Mouse (Mus musculus): ENCODE data around the gene Clec12b. TPM values are rescaled to one million over a fixed set of nuclear protein-coding genes. Genes with fewer than 3 reads are reported as not detected.
"Not testable (repeated sequence)": the region's sequence is repeated elsewhere in the genome, so short reads cannot be mapped to it uniquely, and the experiment has no call there.

Gene Clec12b
- polyA plus RNA-seq, 1 experiment from 2014 or later, result not detected

DNA sequence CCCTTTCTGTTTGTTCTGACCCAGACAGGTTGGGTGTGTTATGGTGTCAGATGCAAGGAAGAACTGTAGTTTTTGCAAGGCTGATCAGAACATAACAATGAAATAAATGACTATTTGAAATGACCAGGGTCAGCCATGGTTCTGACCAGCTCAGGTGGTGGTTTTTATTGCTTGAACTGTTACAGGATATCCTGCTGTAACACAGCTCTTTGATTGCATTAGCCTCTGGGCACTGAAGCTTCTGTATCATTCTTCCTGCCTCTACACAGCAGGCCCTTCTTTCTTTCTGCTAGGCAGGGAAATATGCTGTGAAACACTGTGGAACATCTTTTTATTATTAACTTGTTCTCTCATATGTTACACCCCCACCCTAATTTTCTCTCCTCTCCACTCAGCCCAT, 29.2 kb downstream of the Clec12b start:
- H3K4me1 ChIP-seq (replicated peaks), result no peaks in the 10 kb centered on the region
- no peak for DNase-seq (ENCODE audit: low spot score)
- H3K27ac ChIP-seq, result no peak overlapping the region
- H3K9me3 ChIP-seq, result no peaks in the 10 kb centered on the region
- H3K27me3 ChIP-seq (ENCODE audit: insufficient read depth, poor library complexity, severe bottlenecking), result no peaks in the 10 kb centered on the region
- H3K36me3 ChIP-seq, result no peaks in the 10 kb centered on the region
- H3K4me3 ChIP-seq, result no peak overlapping the region

DNA sequence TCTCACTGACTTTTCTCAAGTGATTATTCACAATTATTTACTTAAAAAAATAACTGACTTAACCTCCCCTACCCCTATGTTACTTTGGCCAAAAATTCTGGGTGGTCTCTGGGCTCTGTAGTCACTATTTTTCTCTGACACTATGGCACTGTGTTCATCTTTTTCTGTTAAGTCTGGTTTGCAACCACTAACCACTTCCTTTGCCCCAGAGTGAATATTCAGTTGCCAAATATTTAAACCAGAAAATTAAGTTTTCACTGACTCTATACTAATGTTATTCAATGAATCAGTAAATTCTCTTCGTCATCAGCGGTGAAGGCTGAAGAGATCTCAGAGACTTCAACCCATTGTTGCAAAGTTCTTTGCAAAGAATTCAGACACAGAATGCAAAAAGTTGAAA, 29.9 kb downstream of the Clec12b start:
- no peak overlapping the region for H3K4me3 ChIP-seq
- no peak for DNase-seq (ENCODE audit: low spot score)
- H3K4me1 ChIP-seq (replicated peaks), result no peaks in the 10 kb centered on the region
- 96% methylated on average over 2 of the region's 2 CpGs for WGBS
- no peaks in the 10 kb centered on the region for H3K9me3 ChIP-seq
- H3K27me3 ChIP-seq (ENCODE audit: insufficient read depth, poor library complexity, severe bottlenecking), result no peaks in the 10 kb centered on the region
- H3K27ac ChIP-seq, result no peak overlapping the region
- no peaks in the 10 kb centered on the region for H3K36me3 ChIP-seq

DNA sequence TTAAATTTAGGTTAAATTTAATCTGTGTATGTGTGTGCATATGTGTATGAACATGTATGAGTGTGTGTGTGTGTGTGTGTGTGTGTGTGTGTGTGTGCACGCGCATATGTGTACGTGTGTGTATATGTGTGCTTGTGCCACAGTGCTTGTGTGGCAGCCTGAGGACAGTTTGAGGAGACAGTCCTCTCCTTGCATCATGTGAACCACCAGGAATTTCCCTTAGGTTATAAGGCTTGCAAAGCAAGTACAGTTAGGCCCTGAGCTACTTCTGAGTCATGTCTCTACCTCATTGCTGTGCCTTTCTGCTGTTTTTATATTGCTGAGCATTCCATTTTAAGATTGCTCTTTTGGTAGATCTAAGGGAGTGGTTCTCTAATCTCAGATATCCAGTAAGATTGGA, 34.6 kb downstream of the Clec12b start:
- Histone ChIP-seq H3K36me3 (no peaks in the 10 kb centered on the region), H3K9me3 (peaks cover 12% of the 10 kb centered on the region; the same call in 1 of the 2 replicates), H3K4me3 (no peak overlapping the region), H3K4me1 (replicated peaks) (no peaks in the 10 kb centered on the region), H3K27me3 (ENCODE audit: insufficient read depth, poor library complexity, severe bottlenecking) (no peaks in the 10 kb centered on the region), H3K27ac (no peak overlapping the region)
- DNase-seq (ENCODE audit: low spot score), result no peak
- 94% methylated on average over 3 of the region's 3 CpGs for WGBS

DNA sequence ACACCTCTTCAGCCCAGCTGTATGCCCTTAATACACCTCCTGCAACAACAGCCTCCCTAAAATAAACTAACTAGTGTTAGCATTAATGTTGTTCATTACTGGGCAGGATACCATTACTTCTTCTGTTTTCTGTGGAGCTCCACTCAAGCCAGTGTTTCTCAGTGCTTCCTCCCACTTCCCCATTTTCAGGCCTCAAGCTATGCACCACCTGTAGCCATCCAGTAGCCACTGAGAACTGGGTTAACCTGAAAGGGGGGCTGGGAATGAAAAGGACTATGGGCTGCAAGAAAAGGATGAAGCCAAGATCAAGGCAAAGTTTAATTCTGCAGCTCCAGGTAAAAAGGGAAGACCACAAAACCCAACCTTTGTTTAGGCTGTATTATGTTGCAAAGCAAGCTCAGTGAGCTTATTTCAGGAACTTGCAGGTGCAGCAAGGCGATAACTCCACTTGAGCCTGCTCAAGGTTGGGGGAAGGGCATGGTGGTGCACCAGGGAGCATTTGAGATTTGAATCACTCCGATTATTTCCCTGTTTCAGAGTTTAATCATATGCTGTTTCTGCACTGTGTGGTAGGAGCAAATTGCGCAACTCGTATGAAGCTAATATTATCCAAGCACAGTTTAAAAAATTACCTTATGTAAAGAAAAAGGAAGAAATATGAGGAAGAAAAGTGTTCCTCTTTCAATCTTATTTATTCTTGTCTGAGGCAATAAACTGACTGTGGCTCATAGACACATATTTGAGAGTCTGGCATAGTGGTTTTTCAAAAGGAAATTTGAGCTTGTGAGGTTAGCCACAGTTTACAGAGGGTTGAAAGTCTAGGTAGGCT, 35.9 kb downstream of the Clec12b start:
- Histone ChIP-seq H3K4me1 (replicated peaks) (no peaks in the 10 kb centered on the region), H3K36me3 (no peaks in the 10 kb centered on the region), H3K4me3 (no peak overlapping the region), H3K27ac (no peak overlapping the region), H3K9me3 (peaks cover 12% of the 10 kb centered on the region; the same call in 1 of the 2 replicates), H3K27me3 (ENCODE audit: insufficient read depth, poor library complexity, severe bottlenecking) (no peaks in the 10 kb centered on the region)
- WGBS, result 63% methylated on average over 4 of the region's 4 CpGs
- DNase-seq (ENCODE audit: low spot score), result no peak

DNA sequence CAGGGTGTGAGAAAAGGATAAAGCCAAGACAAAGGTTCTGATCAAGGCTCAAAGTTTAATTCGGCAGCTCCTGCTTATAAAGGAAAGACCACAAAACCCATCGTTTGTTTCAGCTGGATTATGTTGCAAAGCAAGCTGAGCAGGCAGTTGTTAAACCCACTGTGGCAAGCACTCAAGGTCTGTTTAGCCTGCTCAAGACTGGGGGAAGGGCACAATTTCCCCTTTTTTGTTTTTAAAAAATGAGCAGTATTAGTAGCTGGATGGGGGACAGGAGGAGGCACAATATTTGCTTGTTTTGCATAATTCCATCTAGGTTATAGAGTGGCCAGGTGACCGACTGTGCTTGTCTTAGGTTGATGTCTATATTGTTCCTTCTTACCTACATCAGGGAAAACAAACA, 41.3 kb downstream of the Clec12b start:
- 81% methylated on average over 3 of the region's 3 CpGs for WGBS
- Histone ChIP-seq H3K9me3 (peaks cover 12% of the 10 kb centered on the region; the same call in 1 of the 2 replicates), H3K4me1 (replicated peaks) (no peaks in the 10 kb centered on the region), H3K36me3 (no peaks in the 10 kb centered on the region), H3K4me3 (no peak overlapping the region), H3K27me3 (ENCODE audit: insufficient read depth, poor library complexity, severe bottlenecking) (no peaks in the 10 kb centered on the region), H3K27ac (no peak overlapping the region)
- no peak for DNase-seq (ENCODE audit: low spot score)

DNA sequence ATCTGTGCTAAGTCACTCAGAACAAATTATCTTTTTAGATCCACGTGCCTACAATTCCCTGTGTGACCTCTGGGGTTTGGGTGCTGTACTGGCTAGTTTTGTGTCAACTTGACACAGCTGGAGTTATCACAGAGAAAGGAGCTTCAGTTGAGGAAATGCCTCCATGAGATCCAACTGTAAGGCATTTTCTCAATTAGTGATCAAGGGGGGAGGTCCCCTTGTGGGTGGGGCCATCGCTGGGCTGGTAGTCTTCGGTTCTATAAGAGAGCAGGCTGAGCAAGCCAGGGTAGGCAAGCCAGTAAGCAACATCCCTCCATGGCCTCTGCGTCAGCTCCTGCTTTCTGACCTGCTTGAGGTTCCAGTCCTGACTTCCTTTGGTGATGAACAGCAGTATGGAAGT, 43.3 kb downstream of the Clec12b start, which contains the start of gene Clec12a:
Clec12a (plus strand) TSS at position 301 of the 400 bp plus-strand sequence.
- 82% methylated on average over 4 of the region's 4 CpGs for WGBS
- not testable (repeated sequence) for H3K27me3 ChIP-seq (ENCODE audit: insufficient read depth, poor library complexity, severe bottlenecking); H3K4me1 ChIP-seq (replicated peaks); H3K9me3 ChIP-seq; H3K4me3 ChIP-seq; H3K36me3 ChIP-seq; H3K27ac ChIP-seq; DNase-seq (ENCODE audit: low spot score)

DNA sequence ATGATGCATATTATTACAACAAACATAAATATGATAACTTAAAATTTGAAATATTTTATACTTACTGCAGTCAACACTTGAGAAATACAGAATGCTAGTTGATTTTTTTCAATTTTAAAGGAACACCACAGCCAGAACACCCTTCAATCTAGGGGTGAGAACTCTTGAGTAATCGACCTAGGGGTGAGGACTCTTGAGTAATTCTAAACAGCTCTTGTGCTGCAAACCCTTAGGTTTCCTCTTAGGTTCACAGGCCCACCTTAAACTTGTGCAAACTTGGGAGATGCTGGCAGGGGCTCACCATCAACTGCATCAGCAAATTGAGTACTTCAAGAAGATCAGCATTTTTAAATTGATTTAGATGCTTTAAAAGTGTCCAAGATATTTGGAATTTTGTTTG, 47.9 kb downstream of the Clec12b start:
- Histone ChIP-seq H3K27ac (no peak overlapping the region), H3K4me3 (no peak overlapping the region), H3K36me3 (no peaks in the 10 kb centered on the region), H3K9me3 (no peaks in the 10 kb centered on the region), H3K4me1 (replicated peaks) (no peaks in the 10 kb centered on the region), H3K27me3 (ENCODE audit: insufficient read depth, poor library complexity, severe bottlenecking) (no peaks in the 10 kb centered on the region)
- no peak for DNase-seq (ENCODE audit: low spot score)
- WGBS, result 92% methylated on average over 1 of the region's 1 CpGs

DNA sequence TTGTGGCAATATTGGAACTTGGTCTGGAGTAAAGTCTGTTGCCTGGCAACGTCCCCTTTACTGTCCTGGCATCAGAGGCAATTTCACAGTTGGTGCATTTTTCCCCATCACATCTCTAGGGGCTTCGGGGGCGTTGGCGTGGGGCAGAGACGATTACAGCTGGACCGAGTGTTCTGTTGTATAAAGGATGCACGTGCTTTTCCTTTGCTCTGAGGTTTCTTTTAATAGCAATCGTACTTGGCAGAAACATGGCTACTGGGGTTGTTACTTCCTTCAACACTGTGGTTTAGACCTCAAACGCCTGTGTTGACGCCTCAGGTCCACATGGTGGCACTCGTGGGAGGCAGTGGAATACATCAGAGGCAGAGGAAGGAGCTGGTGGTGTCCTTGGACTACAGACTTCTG, 52.0 kb downstream of the Clec12b start:
- Histone ChIP-seq H3K36me3 (no peaks in the 10 kb centered on the region), H3K9me3 (no peaks in the 10 kb centered on the region), H3K27me3 (ENCODE audit: insufficient read depth, poor library complexity, severe bottlenecking) (no peaks in the 10 kb centered on the region), H3K27ac (no peak overlapping the region), H3K4me3 (no peak overlapping the region), H3K4me1 (replicated peaks) (no peaks in the 10 kb centered on the region)
- DNase-seq (ENCODE audit: low spot score), result peak; percentile 45
- 36% methylated on average over 11 of the region's 11 CpGs for WGBS

DNA sequence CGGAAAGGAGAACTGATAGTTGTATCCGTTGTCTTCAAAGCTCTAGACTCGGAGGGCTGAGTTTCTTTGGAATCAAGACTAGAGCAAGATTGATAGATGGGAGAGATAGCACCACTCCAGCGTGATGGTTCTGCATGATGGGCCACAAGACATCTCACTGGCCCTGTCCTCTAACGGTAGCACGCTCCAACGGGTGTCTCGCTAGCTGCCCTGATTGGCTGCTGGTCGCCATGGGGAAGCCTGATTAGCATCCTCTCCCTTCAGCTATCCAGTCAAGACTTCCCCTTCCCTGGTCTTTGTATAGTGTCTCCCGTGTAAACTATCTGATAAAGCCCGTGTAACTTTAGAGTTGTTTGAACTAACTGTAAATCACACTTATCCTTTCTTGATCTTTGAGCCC, 54.1 kb downstream of the Clec12b start, which contains the start of gene 4922502D21Rik:
4922502D21Rik (minus strand) TSS at position 187 of the 400 bp plus-strand sequence.
- no peak for DNase-seq (ENCODE audit: low spot score)
- H3K9me3 ChIP-seq, result no peaks in the 10 kb centered on the region
- H3K4me3 ChIP-seq, result no peak within 1 kb of the TSS
- WGBS, result 53% methylated on average over 11 of the region's 11 CpGs
- no peak within 1 kb of the TSS for H3K27ac ChIP-seq
- no peaks in the 10 kb centered on the region for H3K4me1 ChIP-seq (replicated peaks)
- no peaks in the 10 kb centered on the region for H3K27me3 ChIP-seq (ENCODE audit: insufficient read depth, poor library complexity, severe bottlenecking)
- no peaks in the 10 kb centered on the region for H3K36me3 ChIP-seq

DNA sequence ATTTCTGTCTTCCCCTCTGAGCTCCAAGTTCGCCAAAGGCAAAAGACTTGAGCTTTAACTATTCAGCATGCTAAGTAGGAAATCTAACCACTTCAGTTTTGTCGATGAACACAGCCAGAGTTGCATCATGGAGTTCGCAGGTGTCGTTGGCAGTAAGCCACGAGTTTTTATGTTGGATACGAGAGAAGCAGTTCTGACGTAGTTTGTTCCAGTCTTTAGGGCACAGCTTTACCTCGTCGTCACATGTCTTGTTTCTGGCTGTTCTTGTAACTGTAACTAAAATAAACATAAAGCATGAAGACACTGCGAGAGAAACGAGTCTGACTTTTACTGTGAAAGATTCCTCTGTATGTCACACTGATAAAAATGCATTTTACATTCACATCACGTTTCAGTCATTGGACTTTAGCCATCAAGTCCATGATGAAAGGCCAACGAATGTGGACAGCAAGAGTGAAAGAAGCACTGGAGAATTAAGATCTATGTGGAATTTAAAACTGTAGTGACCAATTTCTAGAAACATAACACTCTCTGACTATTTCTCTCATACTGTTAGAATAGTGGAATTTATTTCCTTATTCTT, 59.0 kb downstream of the Clec12b start:
- Histone ChIP-seq H3K4me1 (replicated peaks) (no peaks in the 10 kb centered on the region), H3K9me3 (no peaks in the 10 kb centered on the region), H3K27ac (no peak overlapping the region), H3K36me3 (no peaks in the 10 kb centered on the region), H3K4me3 (no peak overlapping the region), H3K27me3 (ENCODE audit: insufficient read depth, poor library complexity, severe bottlenecking) (no peaks in the 10 kb centered on the region)
- 85% methylated on average over 13 of the region's 13 CpGs for WGBS
- no peak for DNase-seq (ENCODE audit: low spot score)

DNA sequence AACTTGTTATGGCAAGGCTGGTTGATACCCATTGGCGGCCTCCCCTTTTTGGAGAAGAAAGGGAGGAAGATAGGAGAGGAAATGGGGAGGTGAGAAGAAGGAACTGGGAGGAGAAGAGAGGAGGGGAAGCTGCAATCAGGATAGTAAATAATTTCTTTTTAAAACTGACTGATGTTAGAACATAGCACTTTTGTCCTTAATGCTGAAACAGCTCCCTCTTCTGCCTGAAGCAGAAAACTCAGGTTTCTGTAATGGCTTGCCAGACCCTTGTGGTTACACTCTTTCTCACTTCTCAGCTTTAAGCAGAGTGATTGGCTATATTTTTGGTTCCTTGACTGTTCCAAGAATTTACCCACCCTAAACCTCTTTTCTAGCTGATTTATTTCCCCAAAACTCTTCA, 59.7 kb downstream of the Clec12b start:
- H3K27ac ChIP-seq, result no peak overlapping the region
- 61% methylated on average over 1 of the region's 1 CpGs for WGBS
- H3K27me3 ChIP-seq (ENCODE audit: insufficient read depth, poor library complexity, severe bottlenecking), result no peaks in the 10 kb centered on the region
- H3K4me3 ChIP-seq, result no peak overlapping the region
- no peaks in the 10 kb centered on the region for H3K4me1 ChIP-seq (replicated peaks)
- H3K36me3 ChIP-seq, result no peaks in the 10 kb centered on the region
- H3K9me3 ChIP-seq, result no peaks in the 10 kb centered on the region
- DNase-seq (ENCODE audit: low spot score), result no peak

Data from hindbrain, embryonic 10.5 days (tissue).